Mouse (Mus musculus) kidney, postnatal 14 days (tissue): ENCODE data around the gene Mtrf1l.

Experiments used
- DNase-seq: peaks from one replicate; pipeline ENCODE4 v3.0.0; 2022; ENCODE audit warnings: mixed read lengths

Mtrf1l gene

DNA sequence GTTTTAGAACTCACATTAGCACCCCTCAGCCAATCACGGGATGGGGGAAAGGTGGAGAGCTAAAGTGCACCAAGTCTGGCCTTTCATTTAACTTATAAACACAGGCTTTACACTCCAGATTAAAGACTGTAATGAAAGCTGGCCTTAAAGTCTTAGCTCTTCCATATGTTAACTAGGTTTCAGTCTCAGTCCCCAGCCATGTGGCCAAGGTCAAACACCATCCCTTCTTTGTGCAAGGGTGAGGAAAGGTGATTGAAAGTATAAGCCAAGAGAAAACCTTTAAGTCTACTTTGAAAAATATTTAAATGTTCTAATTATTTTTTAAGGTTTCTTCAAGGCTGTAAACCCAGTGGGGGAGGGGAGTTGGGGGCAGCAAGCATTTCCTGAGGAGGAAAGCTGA is 20.0 kb downstream of the Mtrf1l start:
- DNase-seq = no peak

DNA sequence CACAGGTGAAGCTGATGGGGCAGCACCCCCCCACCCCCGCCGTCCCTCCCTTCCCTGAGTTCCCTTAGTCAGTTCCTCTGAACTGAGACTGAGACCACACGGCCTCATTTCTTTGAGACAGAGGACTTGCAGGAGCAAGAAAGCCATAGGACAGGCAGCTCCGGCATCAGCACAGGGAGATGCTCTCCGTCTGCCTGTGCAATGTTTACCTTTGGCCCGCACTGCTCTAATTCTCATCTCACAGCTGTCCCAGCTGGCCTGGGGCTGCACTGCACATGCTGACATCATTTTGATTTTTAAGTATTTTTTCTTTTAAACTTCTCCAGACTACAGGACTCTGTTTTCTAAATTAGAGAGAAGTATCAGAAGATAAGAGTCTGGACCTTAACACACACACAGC is 20.8 kb downstream of the Mtrf1l start:
- DNase-seq = no peak

DNA sequence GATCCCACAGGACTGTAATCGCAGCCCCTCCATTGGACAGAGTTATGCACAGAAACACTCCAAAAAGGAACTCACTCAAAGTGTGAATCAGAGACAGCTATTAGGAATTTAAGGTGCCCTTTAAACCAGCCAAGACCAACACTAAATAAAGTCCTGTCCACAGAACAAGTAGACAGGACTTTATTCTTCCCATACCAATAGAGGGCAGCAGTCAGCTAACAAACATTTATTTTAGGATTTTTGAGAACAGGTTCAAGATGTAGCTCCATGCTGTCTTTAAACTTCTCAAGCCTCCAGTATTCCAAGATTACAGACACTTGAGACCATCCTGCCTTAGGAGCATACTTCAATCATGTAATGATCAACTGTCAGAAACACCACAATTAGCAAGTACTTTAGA is 23.2 kb downstream of the Mtrf1l start:
- DNase-seq = peak; percentile 26

DNA sequence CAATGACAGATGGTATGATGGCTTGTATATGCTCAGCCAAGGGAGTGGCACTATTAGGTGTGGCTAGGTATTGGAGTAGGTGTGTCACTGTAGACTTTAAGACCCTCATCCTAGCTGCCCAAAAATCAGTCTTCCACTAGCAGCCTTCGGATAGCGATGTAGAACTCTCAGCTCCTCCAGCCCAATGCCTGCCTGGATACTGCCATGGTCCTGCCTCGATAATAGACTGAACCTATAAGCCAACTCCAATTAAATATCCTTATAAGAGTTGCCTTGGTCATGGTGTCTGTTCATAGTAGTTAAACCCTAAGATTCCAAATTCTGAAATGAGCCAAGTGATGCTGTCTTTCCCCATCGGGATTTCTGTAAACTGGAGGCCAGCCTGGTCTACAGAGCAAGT is 25.6 kb downstream of the Mtrf1l start:
- no peak for DNase-seq

DNA sequence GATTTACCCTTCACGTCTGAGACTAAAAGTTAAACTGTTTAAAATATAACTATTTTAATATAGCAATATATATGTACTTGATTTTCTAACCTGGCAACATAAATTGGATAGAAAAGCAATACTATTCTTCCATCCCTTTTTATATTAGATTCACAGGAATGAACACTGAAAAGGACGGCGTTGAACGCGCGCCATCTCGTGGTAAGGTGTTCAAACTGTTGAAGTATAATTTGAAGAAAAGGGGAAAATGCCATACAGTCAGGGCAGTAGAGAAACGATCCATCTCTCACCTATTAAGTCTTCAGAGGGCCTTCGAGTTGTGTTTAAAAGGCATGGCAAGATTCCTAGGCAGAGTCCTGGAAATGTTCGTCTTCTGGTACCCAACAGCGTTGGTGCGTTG is 33.1 kb downstream of the Mtrf1l start:
- DNase-seq = peak; percentile 43

DNA sequence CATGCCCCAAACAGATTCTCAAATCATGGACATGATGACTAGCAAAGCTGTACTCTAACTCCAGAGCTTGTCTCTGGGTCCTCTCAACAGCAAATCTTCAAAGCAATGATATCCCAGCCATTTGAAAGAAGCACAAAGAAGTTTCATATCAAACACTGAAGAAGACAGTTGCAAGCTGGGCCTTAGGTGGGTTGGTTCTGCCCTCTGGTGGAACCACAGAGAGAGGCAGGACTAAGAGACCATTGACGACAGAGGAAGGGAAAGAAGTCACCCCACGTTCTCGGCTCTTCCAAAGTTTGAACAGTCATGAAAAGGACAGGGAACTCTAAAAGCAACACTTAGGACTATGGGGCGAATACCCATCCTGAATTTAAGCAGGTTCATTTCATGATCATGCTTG is 36.8 kb downstream of the Mtrf1l start:
- peak; percentile 25 for DNase-seq
